Mouse (Mus musculus) splenic B cell, adult 2 months (primary cell): ENCODE data around the gene Usp42.

ENCODE experiments used
- DNase-seq: peaks from one replicate; pipeline ENCODE4 v3.0.0-alpha.2; 2011; ENCODE audit warnings: low read depth, low spot score
- H3K27me3 ChIP-seq: 2 replicates; pipeline ENCODE4 v1.6.1; 2012; ENCODE audit warnings: mild to moderate bottlenecking, low read length, moderate library complexity, mixed read lengths; ENCODE audit not compliant: control insufficient read depth, poor library complexity, insufficient read depth, severe bottlenecking
- H3K36me3 ChIP-seq: 2 replicates; pipeline ENCODE4 v1.6.1; 2012; ENCODE audit warnings: mild to moderate bottlenecking, low read length, moderate library complexity, mixed read lengths; ENCODE audit not compliant: control insufficient read depth, poor library complexity, insufficient read depth, severe bottlenecking

Usp42 gene

GRCm38 (mm10) chr5:143676218-143676985 is 55.7 kb downstream of the Usp42 start:
- DNase-seq, result no peak
- no peaks in the 10 kb centered on the region for H3K27me3 ChIP-seq
- H3K36me3 ChIP-seq, result no peaks in the 10 kb centered on the region

- H3K27me3 ChIP-seq, result no peaks in the 10 kb centered on the region
- DNase-seq, result no peak
Measured at GRCm38 (mm10) chr5:143674576-143674975, 57.5 kb downstream of the Usp42 start.

GRCm38 (mm10) chr5:143670740-143671415 is 61.2 kb downstream of the Usp42 start:
- H3K27me3 ChIP-seq, result no peaks in the 10 kb centered on the region
- H3K36me3 ChIP-seq, result no peaks in the 10 kb centered on the region
- DNase-seq, result peak; percentile 8

More at GRCm38 (mm10) chr5:143674576-143674975, 57.5 kb downstream of the Usp42 start:
- no peaks in the 10 kb centered on the region for H3K36me3 ChIP-seq

DNA sequence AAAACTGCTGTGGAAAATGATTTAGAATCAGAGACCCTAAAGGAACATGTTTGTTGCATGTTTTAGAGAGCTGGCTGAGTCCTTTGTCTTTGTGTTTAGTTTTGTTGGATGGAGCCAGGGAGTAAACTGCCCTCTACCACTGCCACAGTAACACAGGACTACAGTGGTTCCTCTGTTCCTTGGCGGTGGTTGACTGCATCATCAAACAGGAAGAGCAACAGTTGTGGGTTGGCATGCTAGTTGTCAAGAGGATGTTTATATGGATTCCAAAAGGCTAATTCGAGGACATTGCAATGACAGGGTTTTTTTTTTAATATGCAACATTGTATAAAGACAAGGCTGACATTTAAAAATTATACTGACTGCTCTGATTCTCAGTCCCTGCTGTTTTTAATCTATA is 62.2 kb downstream of the Usp42 start:
- DNase-seq, result no peak
- Histone ChIP-seq H3K27me3 (no peaks in the 10 kb centered on the region), H3K36me3 (no peaks in the 10 kb centered on the region)

GRCm38 (mm10) chr5:143669393-143669792 is 62.7 kb downstream of the Usp42 start:
- DNase-seq, result no peak
- Histone ChIP-seq H3K27me3 (no peaks in the 10 kb centered on the region), H3K36me3 (no peaks in the 10 kb centered on the region)

- no peak for DNase-seq
- H3K27me3 ChIP-seq, result no peaks in the 10 kb centered on the region
Measured at GRCm38 (mm10) chr5:143668884-143669283, 63.2 kb downstream of the Usp42 start.

GRCm38 (mm10) chr5:143666015-143666414 is 66.1 kb downstream of the Usp42 start:
- DNase-seq, result no peak
- H3K36me3 ChIP-seq, result no peaks in the 10 kb centered on the region
- H3K27me3 ChIP-seq, result no peaks in the 10 kb centered on the region

More at GRCm38 (mm10) chr5:143668884-143669283, 63.2 kb downstream of the Usp42 start:
- no peaks in the 10 kb centered on the region for H3K36me3 ChIP-seq

DNA sequence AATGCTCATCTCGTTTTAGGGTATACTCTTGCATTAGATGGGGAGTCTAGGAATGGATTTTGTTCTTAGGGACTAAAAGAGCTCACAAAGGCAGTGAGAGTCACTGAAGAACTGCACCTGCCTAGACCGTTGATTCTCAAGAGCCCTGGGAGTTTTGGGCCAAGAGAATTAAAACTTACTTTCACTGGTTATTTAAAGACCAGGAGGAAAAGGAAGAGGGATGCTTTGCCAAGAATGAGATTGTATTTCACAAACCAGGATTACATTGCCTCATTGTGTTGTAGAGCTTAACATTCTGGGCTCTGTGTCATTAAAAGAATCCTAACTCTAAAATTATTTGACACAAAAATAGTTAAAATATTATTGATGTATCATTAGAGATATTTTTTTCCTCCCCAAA is 66.5 kb downstream of the Usp42 start:
- no peak for DNase-seq
- no peaks in the 10 kb centered on the region for H3K27me3 ChIP-seq
- no peaks in the 10 kb centered on the region for H3K36me3 ChIP-seq

- no peak for DNase-seq
- Histone ChIP-seq H3K36me3 (no peaks in the 10 kb centered on the region), H3K27me3 (no peaks in the 10 kb centered on the region)
Measured at GRCm38 (mm10) chr5:143663074-143663687, 68.9 kb downstream of the Usp42 start.
